Mouse (Mus musculus): Measurements from ENCODE around the gene Clasrp. TPM values are rescaled to one million over a fixed set of nuclear protein-coding genes. Genes with fewer than 3 reads are reported as not detected.

Clasrp gene
- polyA plus RNA-seq, 1 experiment from 2014 or later: 16.3 TPM

GRCm38 (mm10) chr7:19562643-19563410 lies 41.5 kb downstream of the Clasrp start, which contains the start of gene Ppp1r37:
Gene Ppp1r37 (minus strand): TSS chr7:19563076.
- Histone ChIP-seq H3K36me3 (ENCODE audit: inconsistent target) (peaks cover 11% of the 10 kb centered on the region), H3K79me2 (ENCODE audit: inconsistent target) (peaks cover 51% of the 10 kb centered on the region), H3K27ac (peak within 1 kb of the TSS; percentile 84), H3K4me3 (ENCODE audit: inconsistent target) (peak within 1 kb of the TSS; percentile 44)
- WGBS (ENCODE audit: missing documents): 2% methylated on average over 19 of the region's 19 CpGs

- peaks cover 51% of the 10 kb centered on the region for H3K79me2 ChIP-seq (ENCODE audit: inconsistent target)
- WGBS (ENCODE audit: missing documents): 2% methylated on average over 100 of the region's 102 CpGs
- peak overlapping the region; percentile 91 for H3K4me3 ChIP-seq (ENCODE audit: inconsistent target)
- H3K27ac ChIP-seq: peak overlapping the region; percentile 84
- peaks cover 11% of the 10 kb centered on the region for H3K36me3 ChIP-seq (ENCODE audit: inconsistent target)
Measured at GRCm38 (mm10) chr7:19561765-19562642, 42.3 kb downstream of the Clasrp start.

- Histone ChIP-seq H3K36me3 (ENCODE audit: inconsistent target) (peaks cover 11% of the 10 kb centered on the region), H3K27ac (peak overlapping the region; percentile 50), H3K4me3 (ENCODE audit: inconsistent target) (peak overlapping the region; percentile 91), H3K79me2 (ENCODE audit: inconsistent target) (peaks cover 53% of the 10 kb centered on the region)
- 0% methylated on average over 11 of the region's 11 CpGs for WGBS (ENCODE audit: missing documents)
Measured at GRCm38 (mm10) chr7:19561431-19561764, 42.9 kb downstream of the Clasrp start.

GRCm38 (mm10) chr7:19560491-19561260 lies 43.6 kb downstream of the Clasrp start:
- Histone ChIP-seq H3K36me3 (ENCODE audit: inconsistent target) (peaks cover 11% of the 10 kb centered on the region), H3K27ac (peak overlapping the region; percentile 50), H3K4me3 (ENCODE audit: inconsistent target) (peak overlapping the region; percentile 91), H3K79me2 (ENCODE audit: inconsistent target) (peaks cover 61% of the 10 kb centered on the region)
- WGBS (ENCODE audit: missing documents): 7% methylated on average over 11 of the region's 11 CpGs

- WGBS (ENCODE audit: missing documents): 70% methylated on average over 2 of the region's 2 CpGs
- Histone ChIP-seq H3K4me3 (ENCODE audit: inconsistent target) (no peak overlapping the region), H3K79me2 (ENCODE audit: inconsistent target) (peaks cover 78% of the 10 kb centered on the region), H3K36me3 (ENCODE audit: inconsistent target) (no peaks in the 10 kb centered on the region), H3K27ac (peak overlapping the region; percentile 40)
Measured at GRCm38 (mm10) chr7:19558965-19559364, 45.3 kb downstream of the Clasrp start.

GRCm38 (mm10) chr7:19557982-19558900 lies 46.0 kb downstream of the Clasrp start:
- peak overlapping the region; percentile 40 for H3K27ac ChIP-seq
- H3K4me3 ChIP-seq (ENCODE audit: inconsistent target): no peak overlapping the region

GRCm38 (mm10) chr7:19557086-19557485 lies 47.2 kb downstream of the Clasrp start:
- Histone ChIP-seq H3K36me3 (ENCODE audit: inconsistent target) (0 out of 2 replicates have a peak, but pooled peaks cover 6% of the 10 kb centered on the region), H3K27ac (no peak overlapping the region), H3K79me2 (ENCODE audit: inconsistent target) (peaks cover 97% of the 10 kb centered on the region), H3K4me3 (ENCODE audit: inconsistent target) (no peak overlapping the region)
- 93% methylated on average over 2 of the region's 2 CpGs for WGBS (ENCODE audit: missing documents)

More at GRCm38 (mm10) chr7:19557982-19558900, 46.0 kb downstream of the Clasrp start:
- WGBS (ENCODE audit: missing documents): 97% methylated on average over 6 of the region's 6 CpGs
- peaks cover 85% of the 10 kb centered on the region for H3K79me2 ChIP-seq (ENCODE audit: inconsistent target)
- 0 out of 2 replicates have a peak, but pooled peaks cover 4% of the 10 kb centered on the region for H3K36me3 ChIP-seq (ENCODE audit: inconsistent target)

- WGBS (ENCODE audit: missing documents): 100% methylated on average over 1 of the region's 1 CpGs
- Histone ChIP-seq H3K36me3 (ENCODE audit: inconsistent target) (0 out of 2 replicates have a peak, but pooled peaks cover 6% of the 10 kb centered on the region), H3K27ac (no peak overlapping the region)
Measured at GRCm38 (mm10) chr7:19554168-19554567, 50.1 kb downstream of the Clasrp start.

GRCm38 (mm10) chr7:19552443-19552842 lies 51.8 kb downstream of the Clasrp start:
- Histone ChIP-seq H3K36me3 (ENCODE audit: inconsistent target) (0 out of 2 replicates have a peak, but pooled peaks cover 6% of the 10 kb centered on the region), H3K27ac (no peak overlapping the region), H3K79me2 (ENCODE audit: inconsistent target) (peaks cover 100% of the 10 kb centered on the region), H3K4me3 (ENCODE audit: inconsistent target) (no peak overlapping the region)
- WGBS (ENCODE audit: missing documents): 55% methylated on average over 2 of the region's 2 CpGs

More at GRCm38 (mm10) chr7:19554168-19554567, 50.1 kb downstream of the Clasrp start:
- H3K4me3 ChIP-seq (ENCODE audit: inconsistent target): no peak overlapping the region
- H3K79me2 ChIP-seq (ENCODE audit: inconsistent target): peaks cover 100% of the 10 kb centered on the region

- Histone ChIP-seq H3K4me3 (ENCODE audit: inconsistent target) (no peak overlapping the region), H3K36me3 (ENCODE audit: inconsistent target) (0 out of 2 replicates have a peak, but pooled peaks cover 6% of the 10 kb centered on the region), H3K27ac (no peak overlapping the region), H3K79me2 (ENCODE audit: inconsistent target) (peaks cover 100% of the 10 kb centered on the region)
- WGBS (ENCODE audit: missing documents): 91% methylated on average over 5 of the region's 5 CpGs
Measured at GRCm38 (mm10) chr7:19551634-19552033, 52.7 kb downstream of the Clasrp start.

- whole genome bisulfite sequencing (ENCODE audit: missing documents): 92% methylated on average over 10 of the region's 10 CpGs
- no peak overlapping the region for H3K27ac ChIP-seq
- peaks cover 99% of the 10 kb centered on the region for H3K79me2 ChIP-seq (ENCODE audit: inconsistent target)
- 0 out of 2 replicates have a peak, but pooled peaks cover 6% of the 10 kb centered on the region for H3K36me3 ChIP-seq (ENCODE audit: inconsistent target)
- no peak overlapping the region for H3K4me3 ChIP-seq (ENCODE audit: inconsistent target)
Measured at GRCm38 (mm10) chr7:19549394-19549793, 54.9 kb downstream of the Clasrp start.

GRCm38 (mm10) chr7:19547344-19547969 lies 56.8 kb downstream of the Clasrp start:
- Histone ChIP-seq H3K4me3 (ENCODE audit: inconsistent target) (no peak overlapping the region), H3K36me3 (ENCODE audit: inconsistent target) (no peaks in the 10 kb centered on the region), H3K79me2 (ENCODE audit: inconsistent target) (peaks cover 99% of the 10 kb centered on the region), H3K27ac (no peak overlapping the region)
- 96% methylated on average over 2 of the region's 2 CpGs for WGBS (ENCODE audit: missing documents)

- H3K36me3 ChIP-seq (ENCODE audit: inconsistent target): no peaks in the 10 kb centered on the region
Measured at GRCm38 (mm10) chr7:19546007-19546406, 58.3 kb downstream of the Clasrp start.

More at GRCm38 (mm10) chr7:19546007-19546406, 58.3 kb downstream of the Clasrp start:
- 93% methylated on average over 3 of the region's 3 CpGs for WGBS (ENCODE audit: missing documents)
- peaks cover 99% of the 10 kb centered on the region for H3K79me2 ChIP-seq (ENCODE audit: inconsistent target)
- H3K4me3 ChIP-seq (ENCODE audit: inconsistent target): no peak overlapping the region
- H3K27ac ChIP-seq: no peak overlapping the region

Data from macrophage (primary cell).